Mouse (Mus musculus) thymus, adult 2 months (tissue): ENCODE data around the gene Slc6a21. TPM values are rescaled to one million over a fixed set of nuclear protein-coding genes. Genes with fewer than 3 reads are reported as not detected.

Source experiments
- DNase-seq: peaks from one replicate; pipeline ENCODE4 v3.0.0; 2021
- H3K27ac ChIP-seq: fragments of 200-500 bp; 2 replicates; pipeline ENCODE4 v1.5.1; 2012; ENCODE audit warnings: low read length, control low read depth; ENCODE audit not compliant: control insufficient read depth, insufficient read depth
- H3K27me3 ChIP-seq: fragments of 200-500 bp; 2 replicates; pipeline ENCODE4 v1.6.1; 2012; ENCODE audit warnings: mild to moderate bottlenecking, low read length, moderate library complexity, mixed read lengths; ENCODE audit not compliant: control insufficient read depth, insufficient read depth
- H3K36me3 ChIP-seq: fragments of 200-500 bp; 2 replicates; pipeline ENCODE4 v1.6.1; 2012; ENCODE audit warnings: mild to moderate bottlenecking, low read length, moderate library complexity; ENCODE audit not compliant: control insufficient read depth, insufficient read depth
- H3K4me1 ChIP-seq: fragments of 200-500 bp; replicated peaks from 2 replicates; pipeline ENCODE4 v1.6.1; 2012; ENCODE audit warnings: low read length; ENCODE audit not compliant: control insufficient read depth, insufficient read depth
- H3K4me3 ChIP-seq: fragments of 200-500 bp; 2 replicates; pipeline ENCODE4 v1.5.1; 2012; ENCODE audit warnings: mild to moderate bottlenecking, low read length, control low read depth, moderate library complexity; ENCODE audit not compliant: control insufficient read depth, insufficient read depth
- CTCF ChIP-seq: fragments of 200-500 bp; IDR thresholded peaks from 2 replicates; pipeline ENCODE4 v1.5.1; 2012; ENCODE audit warnings: mild to moderate bottlenecking, control low read depth, low read length, moderate library complexity, borderline replicate concordance; ENCODE audit not compliant: control insufficient read depth, poor library complexity, insufficient read depth; ENCODE audit errors: extremely low read depth
- POLR2A ChIP-seq: fragments of 200-500 bp; IDR thresholded peaks from 2 replicates; pipeline ENCODE4 v1.6.1; 2012; ENCODE audit warnings: mild to moderate bottlenecking, low read length, control low read depth, moderate library complexity; ENCODE audit not compliant: control insufficient read depth, poor library complexity, insufficient read depth; ENCODE audit errors: extremely low read depth
- WGBS: fragments of 180-500 bp; shearing (Covaris S2); methylation state at CpG from one replicate; pipeline ENCODE4 v1.1.7; 2018; 5-methylcytosine and 5-hydroxymethylcytosine counted together
- polyA plus RNA-seq: library from polyadenylated mRNA; depleted of rRNA; stranded (reverse); fragments of >200 nt; gene quantifications from 2 replicates; pipeline ENCODE4 v1.2.3, GENCODE M21; 2012

Slc6a21 gene
- polyA plus RNA-seq, 1 experiment: 0.50 TPM

DNA sequence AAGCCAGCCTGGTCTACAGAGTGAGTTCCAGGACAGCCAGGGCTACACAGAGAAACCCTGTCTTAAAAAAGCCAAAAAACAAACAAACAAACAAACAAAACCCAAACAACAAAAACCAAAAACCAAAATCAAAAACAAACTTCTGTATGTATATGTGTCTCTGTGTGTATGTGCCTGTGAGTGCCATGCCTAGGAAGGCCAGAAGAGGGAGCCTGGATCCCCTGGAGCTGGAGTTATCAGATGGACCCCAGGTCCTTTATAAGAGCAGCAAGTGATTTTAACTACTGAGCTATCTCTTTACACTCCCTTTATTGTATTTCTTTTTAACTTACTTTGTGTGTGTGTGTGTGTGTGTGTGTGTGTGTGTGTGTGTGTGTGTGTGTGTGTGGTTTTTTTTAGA is 48.5 kb downstream of the Slc6a21 start:
- no peaks in the 10 kb centered on the region for H3K36me3 ChIP-seq
- no peak overlapping the region for H3K27ac ChIP-seq
- TF ChIP-seq POLR2A: no peak
- no peak for TF ChIP-seq CTCF
- no peak for DNase-seq
- no peaks in the 10 kb centered on the region for H3K4me1 ChIP-seq
- H3K27me3 ChIP-seq: no peaks in the 10 kb centered on the region
- no peak overlapping the region for H3K4me3 ChIP-seq

- WGBS: 95% methylated on average over 13 of the region's 13 CpGs
- TF ChIP-seq POLR2A: no peak
- TF ChIP-seq CTCF: no peak
- no peaks in the 10 kb centered on the region for H3K36me3 ChIP-seq
- H3K27ac ChIP-seq: no peak overlapping the region
- H3K4me1 ChIP-seq: peaks cover 9% of the 10 kb centered on the region
- no peaks in the 10 kb centered on the region for H3K27me3 ChIP-seq
- DNase-seq: no peak
- no peak overlapping the region for H3K4me3 ChIP-seq
These were observed 51.6 kb downstream of the Slc6a21 start for GRCm38 (mm10) chr7:45328841-45329475.

DNA sequence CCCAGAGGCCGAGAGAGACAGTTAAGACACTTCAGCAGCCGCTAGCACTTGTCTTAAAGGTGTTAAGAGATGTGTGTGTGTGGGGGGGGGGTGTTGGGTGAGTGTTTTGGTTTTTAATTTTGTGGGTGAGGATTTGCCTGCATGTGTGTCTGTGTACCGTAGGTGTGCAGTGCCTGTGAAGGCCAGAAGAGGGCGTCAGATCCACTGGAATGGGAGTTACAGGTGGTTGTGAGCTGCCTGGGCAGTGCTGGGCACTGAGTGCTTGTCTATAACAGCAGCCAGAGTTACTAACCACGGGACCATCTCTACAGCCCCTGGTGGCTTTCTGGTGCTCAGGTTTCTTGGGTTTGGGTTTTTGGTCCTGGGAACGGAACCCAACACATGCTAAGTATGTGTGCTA is 54.2 kb downstream of the Slc6a21 start:
- TF ChIP-seq CTCF: no peak
- TF ChIP-seq POLR2A: no peak
- no peak for DNase-seq
- H3K36me3 ChIP-seq: no peaks in the 10 kb centered on the region
- no peak overlapping the region for H3K4me3 ChIP-seq
- H3K27me3 ChIP-seq: no peaks in the 10 kb centered on the region
- 91% methylated on average over 6 of the region's 6 CpGs for WGBS
- H3K4me1 ChIP-seq: peaks cover 9% of the 10 kb centered on the region
- no peak overlapping the region for H3K27ac ChIP-seq

- 0 out of 2 replicates have a peak, but pooled peaks have one; percentile 23 for TF ChIP-seq POLR2A
- no peak for TF ChIP-seq CTCF
- Histone ChIP-seq H3K27me3 (no peaks in the 10 kb centered on the region; the same call in 1 of the 2 replicates), H3K4me1 (peaks cover 11% of the 10 kb centered on the region), H3K36me3 (no peaks in the 10 kb centered on the region), H3K27ac (no peak overlapping the region), H3K4me3 (peak overlapping the region; percentile 70)
- 13% methylated on average over 22 of the region's 22 CpGs for WGBS
- peak; percentile 67 for DNase-seq
These were observed 55.5 kb downstream of the Slc6a21 start for GRCm38 (mm10) chr7:45332685-45333425.

GRCm38 (mm10) chr7:45333431-45333982 is 56.2 kb downstream of the Slc6a21 start, which contains the start of gene Trpm4:
Gene Trpm4, minus strand, starts transcription at chr7:45333780.
- TF ChIP-seq POLR2A (peak; percentile 63), CTCF (0 out of 2 replicates have a peak, but pooled peaks have one; percentile 24)
- WGBS: under 1% methylated on average over 38 of the region's 38 CpGs
- Histone ChIP-seq H3K36me3 (no peaks in the 10 kb centered on the region), H3K27me3 (peaks cover 2% of the 10 kb centered on the region; the same call in 1 of the 2 replicates), H3K4me1 (peaks cover 18% of the 10 kb centered on the region), H3K27ac (no peak within 1 kb of the TSS), H3K4me3 (peak within 1 kb of the TSS; percentile 70)
- DNase-seq: peak; percentile 89

DNA sequence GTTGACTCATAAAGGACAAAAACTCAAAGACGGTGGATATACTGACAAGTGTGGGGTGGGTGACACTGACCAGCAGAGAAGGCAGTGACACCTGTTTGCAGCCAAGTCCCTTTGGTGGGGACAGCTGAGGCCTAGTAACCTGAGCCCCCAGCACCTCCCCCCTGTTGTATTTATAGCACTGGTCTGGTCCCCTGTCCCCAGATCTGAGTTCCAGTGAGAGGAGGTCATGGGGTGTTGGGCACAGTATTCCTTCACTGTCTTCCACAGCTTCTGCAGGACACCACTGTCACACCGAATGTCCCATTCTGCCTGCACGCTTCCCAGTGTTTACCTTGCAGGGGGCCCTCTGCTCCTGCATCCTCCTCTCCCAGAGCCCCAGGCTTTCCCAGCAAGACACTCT is 57.3 kb downstream of the Slc6a21 start:
- Histone ChIP-seq H3K27me3 (peaks cover 12% of the 10 kb centered on the region; the same call in 1 of the 2 replicates), H3K36me3 (no peaks in the 10 kb centered on the region), H3K4me1 (peaks cover 24% of the 10 kb centered on the region), H3K27ac (no peak overlapping the region), H3K4me3 (no peak overlapping the region)
- 90% methylated on average over 3 of the region's 3 CpGs for WGBS
- TF ChIP-seq POLR2A (no peak), CTCF (no peak)
- DNase-seq: no peak
